Mouse (Mus musculus): ENCODE data around the gene Pik3c2g. TPM values are rescaled to one million over a fixed set of nuclear protein-coding genes. Genes with fewer than 3 reads are reported as not detected.

Gene Pik3c2g
- polyA plus RNA-seq, 1 experiment from 2014 or later = 2.3 TPM

- no peaks in the 10 kb centered on the region for H3K9me3 ChIP-seq
- DNase-seq (ENCODE audit: low spot score) = no peak
These were observed 234.9 kb downstream of the Pik3c2g start for GRCm38 (mm10) chr6:139821916-139822315.

GRCm38 (mm10) chr6:139838239-139838638, 251.2 kb downstream of the Pik3c2g start:
- H3K36me3 ChIP-seq = no peaks in the 10 kb centered on the region

More at GRCm38 (mm10) chr6:139821916-139822315, 234.9 kb downstream of the Pik3c2g start:
- Histone ChIP-seq H3K36me3 (no peaks in the 10 kb centered on the region), H3K4me3 (no peak overlapping the region), H3K4me1 (no peaks in the 10 kb centered on the region), H3K27ac (no peak overlapping the region), H3K27me3 (ENCODE audit: insufficient read depth, poor library complexity, severe bottlenecking) (no peaks in the 10 kb centered on the region)
- WGBS = 84% methylated on average over 8 of the region's 8 CpGs

GRCm38 (mm10) chr6:139838713-139839112, 251.7 kb downstream of the Pik3c2g start:
- Histone ChIP-seq H3K27ac (no peak overlapping the region), H3K27me3 (ENCODE audit: insufficient read depth, poor library complexity, severe bottlenecking) (no peaks in the 10 kb centered on the region), H3K4me1 (no peaks in the 10 kb centered on the region), H3K4me3 (no peak overlapping the region), H3K36me3 (no peaks in the 10 kb centered on the region), H3K9me3 (no peaks in the 10 kb centered on the region)
- no peak for DNase-seq (ENCODE audit: low spot score)
- WGBS = 79% methylated on average over 3 of the region's 3 CpGs

More at GRCm38 (mm10) chr6:139838239-139838638, 251.2 kb downstream of the Pik3c2g start:
- no peaks in the 10 kb centered on the region for H3K9me3 ChIP-seq
- H3K27ac ChIP-seq = no peak overlapping the region
- H3K27me3 ChIP-seq (ENCODE audit: insufficient read depth, poor library complexity, severe bottlenecking) = no peaks in the 10 kb centered on the region
- DNase-seq (ENCODE audit: low spot score) = no peak
- no peak overlapping the region for H3K4me3 ChIP-seq
- WGBS = 69% methylated on average over 6 of the region's 6 CpGs
- no peaks in the 10 kb centered on the region for H3K4me1 ChIP-seq

GRCm38 (mm10) chr6:139839907-139840306, 252.9 kb downstream of the Pik3c2g start:
- Histone ChIP-seq H3K4me3 (no peak overlapping the region), H3K36me3 (no peaks in the 10 kb centered on the region), H3K4me1 (no peaks in the 10 kb centered on the region), H3K9me3 (no peaks in the 10 kb centered on the region), H3K27ac (no peak overlapping the region), H3K27me3 (ENCODE audit: insufficient read depth, poor library complexity, severe bottlenecking) (no peaks in the 10 kb centered on the region)
- no peak for DNase-seq (ENCODE audit: low spot score)
- 89% methylated on average over 7 of the region's 7 CpGs for WGBS

- WGBS = 87% methylated on average over 8 of the region's 8 CpGs
- no peaks in the 10 kb centered on the region for H3K4me1 ChIP-seq
- H3K4me3 ChIP-seq = no peak overlapping the region
- no peak for DNase-seq (ENCODE audit: low spot score)
- no peak overlapping the region for H3K27ac ChIP-seq
- H3K9me3 ChIP-seq = no peaks in the 10 kb centered on the region
- no peaks in the 10 kb centered on the region for H3K27me3 ChIP-seq (ENCODE audit: insufficient read depth, poor library complexity, severe bottlenecking)
- H3K36me3 ChIP-seq = no peaks in the 10 kb centered on the region
These were observed 254.3 kb downstream of the Pik3c2g start for GRCm38 (mm10) chr6:139841272-139841671.

GRCm38 (mm10) chr6:139842626-139843025, 255.6 kb downstream of the Pik3c2g start:
- Histone ChIP-seq H3K27ac (no peak overlapping the region), H3K4me1 (no peaks in the 10 kb centered on the region), H3K9me3 (no peaks in the 10 kb centered on the region), H3K36me3 (no peaks in the 10 kb centered on the region), H3K4me3 (no peak overlapping the region), H3K27me3 (ENCODE audit: insufficient read depth, poor library complexity, severe bottlenecking) (no peaks in the 10 kb centered on the region)
- DNase-seq (ENCODE audit: low spot score) = no peak
- 66% methylated on average over 1 of the region's 1 CpGs for WGBS

- H3K4me1 ChIP-seq = no peaks in the 10 kb centered on the region
- H3K27ac ChIP-seq = no peak overlapping the region
- no peaks in the 10 kb centered on the region for H3K27me3 ChIP-seq (ENCODE audit: insufficient read depth, poor library complexity, severe bottlenecking)
- no peak for DNase-seq (ENCODE audit: low spot score)
- 61% methylated on average over 4 of the region's 4 CpGs for WGBS
- H3K9me3 ChIP-seq = no peaks in the 10 kb centered on the region
- no peaks in the 10 kb centered on the region for H3K36me3 ChIP-seq
- no peak overlapping the region for H3K4me3 ChIP-seq
These were observed 256.5 kb downstream of the Pik3c2g start for GRCm38 (mm10) chr6:139843531-139843930.

GRCm38 (mm10) chr6:139846889-139847544, 260.0 kb downstream of the Pik3c2g start:
- 82% methylated on average over 7 of the region's 7 CpGs for WGBS
- H3K9me3 ChIP-seq = no peaks in the 10 kb centered on the region
- no peaks in the 10 kb centered on the region for H3K4me1 ChIP-seq

GRCm38 (mm10) chr6:139849931-139850330, 262.9 kb downstream of the Pik3c2g start:
- no peaks in the 10 kb centered on the region for H3K4me1 ChIP-seq
- WGBS = 86% methylated on average over 3 of the region's 3 CpGs
- no peak overlapping the region for H3K4me3 ChIP-seq
- no peak overlapping the region for H3K27ac ChIP-seq
- no peaks in the 10 kb centered on the region for H3K27me3 ChIP-seq (ENCODE audit: insufficient read depth, poor library complexity, severe bottlenecking)
- no peak for DNase-seq (ENCODE audit: low spot score)
- H3K9me3 ChIP-seq = no peaks in the 10 kb centered on the region
- H3K36me3 ChIP-seq = no peaks in the 10 kb centered on the region

More at GRCm38 (mm10) chr6:139846889-139847544, 260.0 kb downstream of the Pik3c2g start:
- Histone ChIP-seq H3K4me3 (no peak overlapping the region), H3K27ac (no peak overlapping the region), H3K36me3 (no peaks in the 10 kb centered on the region), H3K27me3 (ENCODE audit: insufficient read depth, poor library complexity, severe bottlenecking) (no peaks in the 10 kb centered on the region)
- no peak for DNase-seq (ENCODE audit: low spot score)

- Histone ChIP-seq H3K27ac (no peak overlapping the region), H3K27me3 (ENCODE audit: insufficient read depth, poor library complexity, severe bottlenecking) (no peaks in the 10 kb centered on the region), H3K4me1 (no peaks in the 10 kb centered on the region), H3K4me3 (no peak overlapping the region), H3K9me3 (no peaks in the 10 kb centered on the region), H3K36me3 (no peaks in the 10 kb centered on the region)
- no peak for DNase-seq (ENCODE audit: low spot score)
- 83% methylated on average over 21 of the region's 21 CpGs for WGBS
These were observed 264.9 kb downstream of the Pik3c2g start for GRCm38 (mm10) chr6:139851705-139852603.

GRCm38 (mm10) chr6:139852836-139853235, 265.8 kb downstream of the Pik3c2g start:
- no peaks in the 10 kb centered on the region for H3K27me3 ChIP-seq (ENCODE audit: insufficient read depth, poor library complexity, severe bottlenecking)
- no peaks in the 10 kb centered on the region for H3K36me3 ChIP-seq
- no peak overlapping the region for H3K27ac ChIP-seq
- DNase-seq (ENCODE audit: low spot score) = no peak
- no peaks in the 10 kb centered on the region for H3K9me3 ChIP-seq
- whole genome bisulfite sequencing = 91% methylated on average over 3 of the region's 3 CpGs
- no peaks in the 10 kb centered on the region for H3K4me1 ChIP-seq
- H3K4me3 ChIP-seq = no peak overlapping the region

- 92% methylated on average over 3 of the region's 3 CpGs for WGBS
- no peaks in the 10 kb centered on the region for H3K9me3 ChIP-seq
- no peak overlapping the region for H3K4me3 ChIP-seq
- H3K27me3 ChIP-seq (ENCODE audit: insufficient read depth, poor library complexity, severe bottlenecking) = no peaks in the 10 kb centered on the region
- H3K36me3 ChIP-seq = no peaks in the 10 kb centered on the region
- no peak overlapping the region for H3K27ac ChIP-seq
- no peak for DNase-seq (ENCODE audit: low spot score)
- no peaks in the 10 kb centered on the region for H3K4me1 ChIP-seq
These were observed 273.1 kb downstream of the Pik3c2g start for GRCm38 (mm10) chr6:139860141-139860540.

- Histone ChIP-seq H3K27me3 (ENCODE audit: insufficient read depth, poor library complexity, severe bottlenecking) (no peaks in the 10 kb centered on the region), H3K9me3 (no peaks in the 10 kb centered on the region), H3K4me3 (no peak overlapping the region), H3K36me3 (no peaks in the 10 kb centered on the region), H3K4me1 (no peaks in the 10 kb centered on the region), H3K27ac (no peak overlapping the region)
- no peak for DNase-seq (ENCODE audit: low spot score)
- WGBS = 68% methylated on average over 2 of the region's 2 CpGs
These were observed 274.5 kb downstream of the Pik3c2g start for GRCm38 (mm10) chr6:139861534-139861933.
